Mouse (Mus musculus) left cerebral cortex, postnatal 14 days (tissue): ENCODE results near the gene Dglucy. TPM values are rescaled to one million over a fixed set of nuclear protein-coding genes. Genes with fewer than 3 reads are reported as not detected.
"Not testable (repeated sequence)": the region's sequence is repeated elsewhere in the genome, so short reads cannot be mapped to it uniquely, and the experiment has no call there.

Experiments used
- DNase-seq, 2 experiments: peaks; one replicate each; pipeline ENCODE4 v3.0.0; 2021 to 2022; ENCODE audit warnings: low spot score in 2 of 2, mixed read lengths in 1 of 2
- intact Hi-C: fragments of 180-260 bp; cut with DNase I; formaldehyde crosslinking; loops from one replicate; pipeline ENCODE4 v1.15.1; 2025
- total RNA-seq, 2 experiments: library from RNA; stranded (reverse); gene quantifications; 2 replicates each; pipeline ENCODE4 v1.2.3; 2021

Gene Dglucy
- total RNA-seq, 2 experiments from 2014 or later: 6.5 to 6.7 TPM

DNA sequence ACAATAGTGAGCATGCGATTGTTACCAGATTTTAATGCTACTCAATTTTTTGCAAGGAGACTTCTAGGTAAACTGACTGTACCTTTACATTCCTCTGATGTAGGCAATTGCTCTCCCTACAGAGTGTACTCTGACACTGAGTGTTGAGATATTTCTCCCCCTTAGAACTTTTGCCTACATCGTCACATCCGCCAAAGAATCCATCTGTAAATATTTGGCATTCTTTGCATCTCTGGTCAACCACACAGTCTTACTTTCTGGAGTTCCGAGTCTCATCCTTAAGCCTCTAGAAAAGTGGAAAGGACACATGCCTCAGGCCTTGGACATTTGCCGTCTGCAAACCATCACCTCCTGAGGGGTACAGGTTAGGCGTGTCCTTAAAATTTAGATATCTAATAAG, 1.9 kb upstream of the Dglucy start:
- no peak for DNase-seq
- intact Hi-C loops: loop anchor here (5.0 kb wide), 1 partner anchor 60 kb away; no protein-coding TSS in a partner anchor

DNA sequence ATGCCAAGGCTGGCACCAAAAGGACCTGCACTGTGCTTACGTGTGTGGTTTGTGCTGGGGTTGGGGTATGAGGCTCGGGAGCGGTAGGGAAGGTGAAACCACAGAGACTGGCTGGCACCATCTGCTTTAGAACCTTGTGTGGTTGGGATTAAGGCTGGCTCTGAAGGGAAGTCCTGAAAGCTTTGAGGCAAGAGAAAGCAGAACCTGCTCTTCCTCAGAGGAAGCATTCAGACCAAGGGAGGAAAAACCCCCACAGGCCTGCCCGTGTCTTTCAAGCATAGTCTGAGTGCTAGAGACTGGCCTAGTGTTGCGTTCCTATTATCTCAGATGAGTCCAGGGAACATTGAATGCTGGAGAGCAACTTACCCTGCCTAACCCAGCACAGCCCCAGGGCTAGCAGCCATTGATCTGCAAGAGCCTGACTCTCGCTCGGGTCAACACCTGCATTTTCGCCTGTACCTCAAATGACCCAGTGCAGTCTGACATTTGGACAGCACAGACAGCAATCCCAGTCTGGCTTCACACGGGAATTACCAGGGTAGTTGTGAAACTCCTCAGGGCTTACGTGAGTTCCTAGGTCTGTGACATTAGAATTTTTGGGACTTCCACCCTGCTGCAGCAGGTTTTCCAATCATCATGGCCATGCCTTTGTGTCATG, 452 bp upstream of the Dglucy start:
- no peak for DNase-seq
- intact Hi-C loops: loop anchor here (5.0 kb wide), 1 partner anchor 59 kb away; no protein-coding TSS in a partner anchor

DNA sequence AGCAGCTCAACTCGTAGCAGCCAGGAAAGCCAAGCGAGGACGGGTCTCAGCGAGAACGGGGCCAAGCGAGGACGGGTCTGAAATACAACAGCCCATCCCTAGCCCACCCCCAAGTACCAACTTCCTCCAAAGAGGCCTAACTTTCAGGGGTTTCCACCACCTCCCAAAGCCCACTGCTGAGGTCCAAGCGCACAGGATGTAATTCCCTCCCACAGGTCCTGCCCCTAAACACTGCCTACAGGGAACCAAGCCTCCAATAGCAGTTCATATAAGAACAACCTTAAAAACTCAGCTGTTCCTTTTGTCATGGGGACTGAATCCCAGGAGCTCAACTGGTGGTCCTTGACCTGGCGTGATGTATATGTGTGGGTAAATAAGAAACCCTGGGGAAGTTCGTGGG, 1.6 kb downstream of the Dglucy start:
- intact Hi-C loops: no loop called here
- DNase-seq: no peak

DNA sequence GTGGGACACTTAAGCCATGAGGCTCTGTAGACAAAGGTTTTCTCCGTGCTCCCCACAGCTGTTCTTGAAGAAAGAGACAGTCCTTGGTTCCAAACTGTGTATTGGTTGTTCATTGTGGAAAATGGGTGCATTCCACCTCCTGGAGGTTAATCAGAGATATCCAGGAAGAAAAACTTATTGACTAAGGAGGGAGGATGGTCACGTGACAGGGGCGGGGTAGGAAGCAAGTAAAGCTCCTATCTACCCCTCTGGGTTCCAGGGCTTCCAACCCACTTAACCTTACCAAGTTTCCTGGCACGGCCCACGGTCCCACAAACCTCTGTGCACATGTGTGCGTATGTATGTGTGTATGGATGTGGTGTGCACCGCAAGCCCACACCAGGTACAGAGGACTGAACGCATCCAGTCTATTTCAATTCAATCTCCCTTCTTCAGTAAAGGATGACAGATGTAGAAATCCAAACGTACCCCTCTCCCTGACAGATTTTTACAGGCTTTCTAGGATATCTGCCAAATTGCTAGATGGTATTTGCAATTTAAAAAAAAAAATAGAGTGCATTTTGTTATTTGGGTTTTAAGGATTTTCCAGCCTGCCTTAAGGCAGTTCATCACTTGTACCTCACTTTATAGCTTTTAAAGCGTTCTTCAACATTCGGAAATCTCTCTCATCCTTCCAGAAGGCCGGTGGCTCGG, 2.7 kb downstream of the Dglucy start:
- intact Hi-C loops: no loop called here
- DNase-seq: no peak

GRCm38 (mm10) chr12:100784152-100784551, 5.3 kb downstream of the Dglucy start:
- no peak for DNase-seq
- intact Hi-C loops: no loop called here

GRCm38 (mm10) chr12:100785344-100785743, 6.5 kb downstream of the Dglucy start:
- DNase-seq: no peak
- intact Hi-C loops: no loop called here

GRCm38 (mm10) chr12:100789981-100790550, 11.2 kb downstream of the Dglucy start:
- no peak for DNase-seq
- intact Hi-C loops: no loop called here

- intact Hi-C loops: no loop called here
- DNase-seq: no peak
Observed at GRCm38 (mm10) chr12:100791425-100791824, 12.6 kb downstream of the Dglucy start.

- intact Hi-C loops: no loop called here
- DNase-seq: no peak
Observed at GRCm38 (mm10) chr12:100794450-100795230, 15.8 kb downstream of the Dglucy start.

GRCm38 (mm10) chr12:100795390-100796036, 16.7 kb downstream of the Dglucy start:
- intact Hi-C loops: no loop called here
- no peak for DNase-seq

DNA sequence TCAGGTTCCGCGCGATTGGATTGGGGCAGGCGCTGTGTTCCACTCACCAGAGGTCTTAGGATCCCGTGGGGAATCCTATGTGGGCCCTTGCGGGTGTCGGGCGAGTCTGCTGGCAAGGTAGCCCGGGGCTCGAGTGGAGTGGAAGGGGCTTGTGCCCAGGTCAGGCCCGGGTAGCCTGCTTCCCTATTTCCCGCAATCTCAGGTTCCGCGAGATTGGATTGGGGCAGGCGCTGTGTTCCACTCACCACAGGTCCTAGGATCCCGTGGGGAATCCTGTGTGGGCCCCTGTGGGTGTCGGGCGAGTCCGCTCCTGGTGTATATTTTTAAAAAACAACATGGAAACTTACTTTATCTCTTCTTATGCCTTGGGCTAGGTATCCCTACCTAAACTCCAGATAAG, 24.5 kb downstream of the Dglucy start:
- DNase-seq, intact Hi-C loops: not testable (repeated sequence)

- DNase-seq: no peak
- intact Hi-C loops: no loop called here
Observed at GRCm38 (mm10) chr12:100807280-100807679, 28.4 kb downstream of the Dglucy start.

- intact Hi-C loops: no loop called here
- DNase-seq: peak; percentile 65 to 81
Observed at GRCm38 (mm10) chr12:100808609-100809280, 29.9 kb downstream of the Dglucy start.

DNA sequence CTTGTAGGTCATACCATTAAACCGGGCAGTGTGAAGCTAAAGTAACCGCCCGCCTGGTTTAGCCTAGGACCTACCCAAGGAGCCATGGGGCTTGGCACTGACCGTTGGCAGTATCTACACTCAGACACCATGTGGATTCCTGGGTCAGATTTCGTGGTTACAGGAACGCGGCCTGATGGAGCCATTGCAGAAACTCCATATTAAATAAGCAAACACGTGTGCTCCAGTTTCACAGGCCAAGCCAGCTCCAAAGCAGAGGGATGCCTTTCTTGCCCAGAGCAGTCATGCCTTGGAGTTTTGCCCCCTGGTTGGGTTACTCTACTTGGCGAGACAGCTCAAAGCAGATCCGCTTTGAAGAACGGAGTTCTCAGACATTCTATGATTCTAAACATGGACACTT, 31.7 kb downstream of the Dglucy start:
- DNase-seq: no peak
- intact Hi-C loops: no loop called here

DNA sequence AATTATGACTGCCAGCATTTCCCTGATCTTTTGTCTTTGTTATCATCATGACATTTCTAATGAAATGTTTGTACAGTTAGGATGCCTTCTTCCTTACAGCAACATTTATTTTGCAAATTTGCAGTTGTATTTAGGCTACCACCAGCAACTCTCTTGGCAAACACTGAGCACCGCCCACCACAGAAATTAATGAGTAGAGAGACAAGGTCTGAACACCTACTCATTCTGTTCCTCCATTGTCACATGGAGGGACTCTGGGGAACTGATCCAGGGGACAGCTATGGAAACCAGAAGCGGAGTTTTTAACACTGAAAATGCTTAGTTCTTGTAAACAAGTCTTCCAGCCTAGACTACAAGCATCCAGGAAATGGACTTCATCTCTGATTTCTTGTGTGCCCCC, 35.0 kb downstream of the Dglucy start:
- intact Hi-C loops: no loop called here
- DNase-seq: peak in 1 of 2 experiments; percentile 55

GRCm38 (mm10) chr12:100814671-100815070, 35.8 kb downstream of the Dglucy start:
- no peak for DNase-seq
- intact Hi-C loops: no loop called here

DNA sequence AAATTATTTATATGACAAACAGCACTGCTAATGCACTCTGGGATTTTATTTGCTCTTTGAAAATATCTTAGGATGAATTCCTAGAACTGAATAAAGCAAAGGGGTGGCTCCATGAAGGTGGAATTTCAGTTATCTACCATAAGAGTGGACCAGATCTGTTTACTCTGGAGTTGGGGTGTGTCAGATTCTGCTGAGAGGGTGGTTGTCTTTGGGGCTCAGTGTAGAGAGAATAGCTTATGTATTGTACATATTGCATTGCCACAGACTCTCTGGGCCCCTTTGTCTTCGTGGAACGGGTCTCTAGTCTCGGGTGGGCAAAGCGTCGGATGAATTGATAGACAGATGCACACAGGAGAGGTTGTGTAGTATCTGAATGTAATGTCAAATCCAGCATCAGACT, 38.0 kb downstream of the Dglucy start:
- no peak for DNase-seq
- intact Hi-C loops: no loop called here

GRCm38 (mm10) chr12:100819965-100820364, 41.1 kb downstream of the Dglucy start:
- DNase-seq: no peak
- intact Hi-C loops: no loop called here

GRCm38 (mm10) chr12:100831021-100831420, 52.2 kb downstream of the Dglucy start:
- DNase-seq: no peak
- intact Hi-C loops: no loop called here
